Mouse (Mus musculus) midbrain, embryonic 13.5 days (tissue): ENCODE results near the gene Supt5. TPM values are rescaled to one million over a fixed set of nuclear protein-coding genes. Genes with fewer than 3 reads are reported as not detected.
"Not testable (repeated sequence)": the region's sequence is repeated elsewhere in the genome, so short reads cannot be mapped to it uniquely, and the experiment has no call there.

Experiments used
- ATAC-seq: fragments of 200-750 bp; cut with Nextera tagmentation; 2 replicates; pipeline ENCODE4 v1.8.0; 2017; ENCODE audit warnings: mild to moderate bottlenecking, moderate TSS enrichment, moderate library complexity
- H3K27ac ChIP-seq: fragments of 300-500 bp; sonication (generic); 2 replicates; pipeline ENCODE4 v1.5.1; 2015; ENCODE audit warnings: inconsistent platforms, mild to moderate bottlenecking, moderate library complexity
- H3K27me3 ChIP-seq: fragments of 300-500 bp; sonication (generic); 2 replicates; pipeline ENCODE4 v1.6.1; 2015; ENCODE audit warnings: mild to moderate bottlenecking, inconsistent platforms
- H3K36me3 ChIP-seq: fragments of 300-500 bp; sonication (generic); 2 replicates; pipeline ENCODE4 v1.6.1; 2015; ENCODE audit warnings: mild to moderate bottlenecking, inconsistent platforms
- H3K4me1 ChIP-seq: fragments of 300-500 bp; sonication (generic); replicated peaks from 2 replicates; pipeline ENCODE4 v1.6.1; 2015; ENCODE audit warnings: inconsistent platforms
- H3K4me2 ChIP-seq: fragments of 300-500 bp; sonication (generic); replicated peaks from 2 replicates; pipeline ENCODE4 v1.6.1; 2015; ENCODE audit warnings: moderate library complexity, mild to moderate bottlenecking, inconsistent platforms
- H3K4me3 ChIP-seq: fragments of 300-500 bp; sonication (generic); replicated peaks from 2 replicates; pipeline ENCODE4 v1.5.1; 2015; ENCODE audit warnings: mild to moderate bottlenecking, inconsistent platforms
- H3K9ac ChIP-seq: fragments of 300-500 bp; sonication (generic); replicated peaks from 2 replicates; pipeline ENCODE4 v1.6.1; 2015; ENCODE audit warnings: mild to moderate bottlenecking, inconsistent platforms
- H3K9me3 ChIP-seq: fragments of 300-500 bp; sonication (generic); 2 replicates; pipeline ENCODE4 v1.6.1; 2016; ENCODE audit warnings: mild to moderate bottlenecking, inconsistent platforms
- WGBS: fragments of 180-500 bp; shearing (Covaris S2); methylation state at CpG from one replicate; pipeline ENCODE4 v1.1.7; 2015; 5-methylcytosine and 5-hydroxymethylcytosine counted together
- polyA plus RNA-seq: library from polyadenylated mRNA; unstranded; fragments of >200 nt; fragmentation: Nextera tagmentation; extraction: Ambion mirVana; gene quantifications from 2 replicates; pipeline ENCODE4 v1.2.1, GENCODE M21; 2015

The Supt5 gene
- polyA plus RNA-seq = 98.8 and 99.2 TPM in 2 replicates

DNA sequence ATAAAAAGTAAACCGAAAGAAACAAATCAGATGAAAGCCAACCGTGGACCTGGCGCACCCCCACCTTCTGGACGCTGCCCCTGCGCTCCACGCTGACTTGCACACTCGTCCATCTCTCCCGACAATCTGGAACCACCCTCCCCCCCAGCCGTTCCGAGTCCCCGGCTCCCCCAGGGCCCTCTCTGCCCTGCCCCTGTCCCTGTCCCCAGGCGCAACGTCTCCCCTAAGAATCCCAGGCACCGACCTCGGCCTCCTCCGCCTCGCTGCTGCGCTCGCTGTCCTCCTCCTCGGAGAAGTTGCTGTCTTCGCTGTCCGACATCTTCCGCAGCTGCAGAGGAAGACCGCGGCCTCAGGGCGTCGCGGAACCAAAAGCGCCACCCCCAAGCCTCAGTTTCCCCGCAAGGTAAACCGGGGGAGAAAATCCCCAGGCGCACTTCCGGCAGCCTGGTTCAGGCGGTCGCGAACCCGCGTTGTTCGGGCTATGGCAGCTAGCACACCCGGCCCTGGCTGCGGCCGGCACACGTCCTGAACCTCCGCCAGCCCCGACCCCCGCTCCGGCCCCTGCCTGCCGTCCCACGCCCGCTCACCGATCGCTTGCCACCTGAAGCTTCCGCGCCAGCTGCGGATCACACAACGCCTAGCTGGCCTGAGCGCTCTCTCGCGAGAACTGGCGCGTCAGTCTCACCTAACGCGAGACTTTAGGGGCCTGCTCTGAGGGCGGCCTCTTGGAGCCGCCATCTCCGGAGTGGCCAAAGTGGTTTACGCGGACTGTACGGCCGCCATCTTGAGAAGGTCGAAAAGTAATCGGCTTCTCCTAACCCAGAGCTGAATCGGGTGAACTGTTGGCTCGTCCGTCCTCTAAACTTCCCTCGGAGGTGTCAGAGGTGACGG, at the start of gene Supt5:
TSS of gene Supt5 (minus strand) at position 639 of the 891 bp plus-strand sequence.
- WGBS = under 1% methylated on average over 77 of the region's 77 CpGs

DNA sequence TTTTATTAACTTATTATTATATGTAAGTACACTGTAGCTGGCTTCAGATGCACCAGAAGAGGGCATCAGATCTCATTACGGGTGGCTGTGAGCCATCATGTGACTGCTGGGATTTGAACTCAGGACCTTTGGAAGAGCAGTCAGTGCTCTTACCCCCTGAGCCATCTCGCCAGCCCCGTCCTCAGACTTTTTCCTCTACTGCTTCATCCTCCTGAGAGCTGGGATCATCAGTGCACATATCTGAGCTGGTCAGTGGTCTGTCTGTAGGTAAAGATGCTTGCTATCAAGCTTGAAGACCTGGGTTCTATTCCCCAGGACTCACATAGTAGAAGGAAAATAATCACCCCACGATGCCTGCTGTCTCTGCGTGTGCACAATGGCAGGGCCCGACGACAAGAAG, 48.8 kb upstream of the Supt5 start:
- Histone ChIP-seq H3K36me3 (peaks cover 53% of the 10 kb centered on the region), H3K4me1 (peaks cover 17% of the 10 kb centered on the region)
- not testable (repeated sequence) for H3K4me3 ChIP-seq, ATAC-seq, H3K9ac ChIP-seq, H3K27ac ChIP-seq, H3K27me3 ChIP-seq, H3K9me3 ChIP-seq, H3K4me2 ChIP-seq
- WGBS = 90% methylated on average over 7 of the region's 7 CpGs

More for the DNA sequence above, at the start of gene Supt5:
- H3K4me1 ChIP-seq = peaks cover 31% of the 10 kb centered on the region
- peak within 1 kb of the TSS; percentile 92 for H3K4me3 ChIP-seq
- peak within 1 kb of the TSS; percentile 93 for H3K9ac ChIP-seq
- H3K27ac ChIP-seq = peak within 1 kb of the TSS; percentile 80
- H3K4me2 ChIP-seq = peak within 1 kb of the TSS; percentile 89
- no peaks in the 10 kb centered on the region for H3K9me3 ChIP-seq
- ATAC-seq = peak; percentile 99
- H3K27me3 ChIP-seq = no peaks in the 10 kb centered on the region
- H3K36me3 ChIP-seq = peaks cover 9% of the 10 kb centered on the region; the same call in 1 of the 2 replicates

- not testable (repeated sequence) for H3K9me3 ChIP-seq, ATAC-seq, H3K4me2 ChIP-seq, H3K27ac ChIP-seq, H3K4me3 ChIP-seq, H3K9ac ChIP-seq, H3K27me3 ChIP-seq
- Histone ChIP-seq H3K36me3 (peaks cover 53% of the 10 kb centered on the region), H3K4me1 (peaks cover 21% of the 10 kb centered on the region)
- 88% methylated on average over 6 of the region's 6 CpGs for WGBS
Measured at GRCm38 (mm10) chr7:28386877-28387276, 48.3 kb upstream of the Supt5 start.

- no peak overlapping the region for H3K9ac ChIP-seq
- no peak overlapping the region for H3K27ac ChIP-seq
- H3K4me3 ChIP-seq = no peak overlapping the region
- H3K4me1 ChIP-seq = peaks cover 21% of the 10 kb centered on the region
- H3K27me3 ChIP-seq = no peaks in the 10 kb centered on the region
- H3K4me2 ChIP-seq = no peak overlapping the region
- WGBS = 20% methylated on average over 4 of the region's 4 CpGs
- H3K36me3 ChIP-seq = peaks cover 53% of the 10 kb centered on the region
- peak; percentile 72 for ATAC-seq
- H3K9me3 ChIP-seq = no peaks in the 10 kb centered on the region
Measured at GRCm38 (mm10) chr7:28386462-28386861, 47.9 kb upstream of the Supt5 start.

- H3K36me3 ChIP-seq = peaks cover 53% of the 10 kb centered on the region
- no peak overlapping the region for H3K4me3 ChIP-seq
- 0 out of 2 replicates have a peak, but pooled peaks cover 4% of the 10 kb centered on the region for H3K27me3 ChIP-seq
- H3K9ac ChIP-seq = no peak overlapping the region
- H3K4me1 ChIP-seq = peaks cover 21% of the 10 kb centered on the region
- no peaks in the 10 kb centered on the region for H3K9me3 ChIP-seq
- H3K4me2 ChIP-seq = no peak overlapping the region
- H3K27ac ChIP-seq = no peak overlapping the region
- WGBS = 90% methylated on average over 6 of the region's 7 CpGs
- no peak for ATAC-seq
Measured at GRCm38 (mm10) chr7:28386007-28386406, 47.5 kb upstream of the Supt5 start.

GRCm38 (mm10) chr7:28385196-28385595, 46.6 kb upstream of the Supt5 start:
- Histone ChIP-seq H3K9me3 (no peaks in the 10 kb centered on the region), H3K27me3 (0 out of 2 replicates have a peak, but pooled peaks cover 6% of the 10 kb centered on the region), H3K27ac (no peak overlapping the region), H3K36me3 (peaks cover 45% of the 10 kb centered on the region), H3K9ac (no peak overlapping the region), H3K4me1 (peaks cover 26% of the 10 kb centered on the region), H3K4me3 (no peak overlapping the region), H3K4me2 (no peak overlapping the region)
- ATAC-seq = no peak
- 95% methylated on average over 9 of the region's 9 CpGs for WGBS

DNA sequence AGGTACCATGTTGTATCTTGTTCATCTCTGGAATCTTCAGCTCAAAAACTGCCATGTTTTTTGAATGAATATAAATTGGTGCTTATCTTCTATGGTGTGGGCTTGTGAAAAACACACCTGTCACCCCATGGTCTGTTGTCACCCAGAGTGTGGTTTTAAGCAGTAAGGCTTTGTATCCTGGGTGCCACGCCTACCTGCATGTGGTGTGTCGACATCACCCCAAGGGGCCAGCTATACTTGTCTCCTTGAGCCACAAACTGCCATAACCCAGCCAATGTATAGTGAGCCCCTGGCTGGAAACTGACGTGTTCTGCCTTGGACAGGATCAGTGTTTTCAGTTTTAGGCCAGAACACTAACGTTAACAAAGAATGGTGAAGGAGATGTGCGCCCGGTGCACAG, 45.6 kb upstream of the Supt5 start:
- Histone ChIP-seq H3K4me1 (peaks cover 32% of the 10 kb centered on the region), H3K27ac (no peak overlapping the region), H3K9me3 (no peaks in the 10 kb centered on the region), H3K4me2 (no peak overlapping the region), H3K27me3 (0 out of 2 replicates have a peak, but pooled peaks cover 6% of the 10 kb centered on the region), H3K9ac (no peak overlapping the region), H3K36me3 (peaks cover 36% of the 10 kb centered on the region), H3K4me3 (no peak overlapping the region)
- WGBS = 83% methylated on average over 6 of the region's 6 CpGs
- no peak for ATAC-seq

DNA sequence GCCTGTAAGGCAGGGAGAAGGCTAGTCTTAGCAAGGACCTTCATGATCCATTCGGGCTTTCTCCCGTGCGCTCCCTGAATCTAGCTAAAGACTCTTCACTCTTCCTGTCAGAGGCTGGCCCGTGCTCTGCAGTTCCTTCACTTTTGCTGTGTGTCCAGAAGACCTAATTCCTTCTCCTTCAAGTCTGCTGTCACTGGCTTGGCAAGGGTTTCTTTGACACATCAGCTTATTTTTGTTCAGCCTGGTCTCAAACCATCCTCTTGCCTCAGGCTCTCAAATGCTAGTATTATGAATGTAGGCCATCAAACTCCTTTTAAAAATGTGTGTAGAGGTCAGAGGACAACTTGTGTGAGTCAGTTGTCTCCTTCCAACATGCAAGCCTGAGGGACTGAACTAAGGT, 45.1 kb upstream of the Supt5 start:
- Histone ChIP-seq H3K27ac (no peak overlapping the region), H3K9me3 (no peaks in the 10 kb centered on the region), H3K9ac (no peak overlapping the region), H3K36me3 (peaks cover 31% of the 10 kb centered on the region), H3K4me2 (no peak overlapping the region), H3K27me3 (0 out of 2 replicates have a peak, but pooled peaks cover 6% of the 10 kb centered on the region), H3K4me3 (no peak overlapping the region), H3K4me1 (peaks cover 37% of the 10 kb centered on the region)
- 81% methylated on average over 4 of the region's 4 CpGs for WGBS
- no peak for ATAC-seq

GRCm38 (mm10) chr7:28382981-28383396, 44.4 kb upstream of the Supt5 start:
- Histone ChIP-seq H3K9ac (no peak overlapping the region), H3K9me3 (no peaks in the 10 kb centered on the region), H3K27me3 (peaks cover 7% of the 10 kb centered on the region), H3K4me1 (peaks cover 43% of the 10 kb centered on the region), H3K4me3 (no peak overlapping the region), H3K27ac (no peak overlapping the region), H3K36me3 (peaks cover 25% of the 10 kb centered on the region), H3K4me2 (no peak overlapping the region)
- ATAC-seq = no peak
- WGBS = 80% methylated on average over 11 of the region's 11 CpGs

GRCm38 (mm10) chr7:28382347-28382951, 43.9 kb upstream of the Supt5 start:
- ATAC-seq = no peak
- 82% methylated on average over 11 of the region's 12 CpGs for WGBS
- no peaks in the 10 kb centered on the region for H3K9me3 ChIP-seq
- H3K4me1 ChIP-seq = peaks cover 49% of the 10 kb centered on the region
- H3K27me3 ChIP-seq = peaks cover 13% of the 10 kb centered on the region
- H3K4me3 ChIP-seq = no peak overlapping the region
- peak overlapping the region; percentile 51 for H3K4me2 ChIP-seq
- H3K27ac ChIP-seq = no peak overlapping the region
- peaks cover 19% of the 10 kb centered on the region for H3K36me3 ChIP-seq
- no peak overlapping the region for H3K9ac ChIP-seq

DNA sequence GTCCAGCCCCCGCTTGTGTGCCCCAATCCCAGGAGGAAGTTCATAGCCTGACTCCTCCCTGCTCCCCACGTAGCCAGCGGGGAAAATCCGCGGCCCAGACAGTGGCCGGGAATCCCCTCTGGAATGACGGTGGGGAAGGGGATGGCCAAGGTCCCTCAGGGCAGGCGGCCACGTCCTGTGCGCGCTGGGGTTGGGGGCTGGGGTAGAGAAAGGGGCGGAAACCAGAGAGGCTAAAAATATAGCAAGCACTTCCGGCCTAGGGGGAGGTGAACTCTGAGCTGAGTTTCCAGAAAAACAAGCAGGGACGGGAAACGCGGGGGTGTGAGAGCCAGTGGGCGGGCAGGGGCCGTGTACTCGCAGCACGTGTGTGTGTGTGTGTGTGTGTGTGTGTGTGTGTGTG, 43.4 kb upstream of the Supt5 start:
- Histone ChIP-seq H3K36me3 (peaks cover 15% of the 10 kb centered on the region), H3K9me3 (no peaks in the 10 kb centered on the region), H3K9ac (peak overlapping the region; percentile 45), H3K4me1 (peaks cover 49% of the 10 kb centered on the region), H3K27ac (peak overlapping the region; percentile 62; the same call in 1 of the 2 replicates), H3K4me3 (peak overlapping the region; percentile 20), H3K4me2 (peak overlapping the region; percentile 51), H3K27me3 (peaks cover 16% of the 10 kb centered on the region)
- WGBS = 6% methylated on average over 20 of the region's 20 CpGs
- peak; percentile 12; the same call in 1 of the 2 replicates for ATAC-seq
